Mouse (Mus musculus) E14TG2a.4 (cell line): ENCODE measurements around the gene Hoxd1.

Experiments
- CTCF ChIP-seq: conservative IDR thresholded peaks from 2 replicates; pipeline ENCODE4 v1.5.1; 2014; ENCODE audit warnings: low read length
- NANOG ChIP-seq: IDR thresholded peaks from 2 replicates; pipeline ENCODE4 v1.6.1; 2014; ENCODE audit warnings: borderline replicate concordance, low read length, mixed read lengths
- POU5F1 ChIP-seq: IDR thresholded peaks from 2 replicates; pipeline ENCODE4 v1.6.1; 2014; ENCODE audit warnings: low read length, borderline replicate concordance

GRCm38 (mm10) chr2:74762522-74763244 lies at the start of gene Hoxd1:
- TF ChIP-seq CTCF (no peak), NANOG (no peak), POU5F1 (no peak)
